Mouse (Mus musculus) cerebellum, adult 2 months (tissue): ENCODE data around the gene Adamts2. TPM values are rescaled to one million over a fixed set of nuclear protein-coding genes. Genes with fewer than 3 reads are reported as not detected.
A peak's percentile ranks its signal among the peaks of the same experiment; 100 is the strongest.

Experiments used
- DNase-seq, 2 experiments: peaks; one replicate each; pipeline ENCODE4 v3.0.0; 2021
- H3K27ac ChIP-seq: fragments of 200-500 bp; 2 replicates; pipeline ENCODE4 v1.5.1; 2012; ENCODE audit warnings: low read length, control low read depth, inconsistent platforms; ENCODE audit not compliant: insufficient read depth
- H3K27me3 ChIP-seq: fragments of 200-500 bp; 2 replicates; pipeline ENCODE4 v1.6.1; 2012; ENCODE audit warnings: inconsistent platforms, mild to moderate bottlenecking, low read length, moderate library complexity; ENCODE audit not compliant: control insufficient read depth, insufficient read depth
- H3K4me1 ChIP-seq: fragments of 200-500 bp; 2 replicates; pipeline ENCODE4 v1.6.1; 2011; ENCODE audit warnings: low read length; ENCODE audit not compliant: control insufficient read depth, insufficient read depth
- H3K4me3 ChIP-seq: fragments of 200-500 bp; replicated peaks from 2 replicates; pipeline ENCODE3; 2011; ENCODE audit warnings: mild to moderate bottlenecking, low read depth, low read length, control low read depth; ENCODE audit not compliant: insufficient read depth
- CTCF ChIP-seq: fragments of 200-500 bp; IDR thresholded peaks from 2 replicates; pipeline ENCODE4 v1.5.1; 2011; ENCODE audit warnings: low read depth, mild to moderate bottlenecking, control low read depth, low read length, moderate library complexity, borderline replicate concordance; ENCODE audit not compliant: insufficient read depth
- POLR2A ChIP-seq: fragments of 200-500 bp; IDR thresholded peaks from 2 replicates; pipeline ENCODE4 v1.6.1; 2011; ENCODE audit warnings: low read length, control low read depth, borderline replicate concordance; ENCODE audit not compliant: insufficient read depth
- WGBS: fragments of 180-500 bp; shearing (Covaris S2); methylation state at CpG from one replicate; pipeline ENCODE4 v1.1.7; 2018; 5-methylcytosine and 5-hydroxymethylcytosine counted together
- polyA plus RNA-seq: library from polyadenylated mRNA; depleted of rRNA; stranded (reverse); fragments of >200 nt; gene quantifications from 2 replicates; pipeline ENCODE4 v1.2.3, GENCODE M21; 2012

Gene Adamts2
- polyA plus RNA-seq, 1 experiment: 21.1 TPM

- TF ChIP-seq POLR2A: no peak
- no peak for TF ChIP-seq CTCF
- WGBS: 68% methylated on average over 6 of the region's 6 CpGs
- Histone ChIP-seq H3K27me3 (no peaks in the 10 kb centered on the region), H3K27ac (no peak overlapping the region), H3K4me1 (no peaks in the 10 kb centered on the region), H3K4me3 (no peak overlapping the region)
- DNase-seq: no peak
These were observed 118.5 kb downstream of the Adamts2 start for GRCm38 (mm10) chr11:50720421-50720820.

GRCm38 (mm10) chr11:50720856-50721550 lies 119.1 kb downstream of the Adamts2 start:
- no peaks in the 10 kb centered on the region for H3K4me1 ChIP-seq
- no peak overlapping the region for H3K4me3 ChIP-seq
- H3K27me3 ChIP-seq: no peaks in the 10 kb centered on the region
- TF ChIP-seq CTCF (0 out of 2 replicates have a peak, but pooled peaks have one; percentile 8), POLR2A (no peak)
- H3K27ac ChIP-seq: no peak overlapping the region
- no peak for DNase-seq
- 39% methylated on average over 12 of the region's 12 CpGs for WGBS

- TF ChIP-seq POLR2A (no peak), CTCF (no peak)
- H3K4me1 ChIP-seq: no peaks in the 10 kb centered on the region
- WGBS: 73% methylated on average over 4 of the region's 4 CpGs
- no peak overlapping the region for H3K27ac ChIP-seq
- no peaks in the 10 kb centered on the region for H3K27me3 ChIP-seq
- H3K4me3 ChIP-seq: no peak overlapping the region
- DNase-seq: no peak
These were observed 123.7 kb downstream of the Adamts2 start for GRCm38 (mm10) chr11:50725595-50725994.

- no peak for DNase-seq
- H3K4me1 ChIP-seq: no peaks in the 10 kb centered on the region
- 81% methylated on average over 5 of the region's 5 CpGs for WGBS
- H3K27me3 ChIP-seq: no peaks in the 10 kb centered on the region
- TF ChIP-seq CTCF: no peak
- TF ChIP-seq POLR2A: no peak
- H3K4me3 ChIP-seq: no peak overlapping the region
- no peak overlapping the region for H3K27ac ChIP-seq
These were observed 124.2 kb downstream of the Adamts2 start for GRCm38 (mm10) chr11:50726035-50726434.

- Histone ChIP-seq H3K27me3 (no peaks in the 10 kb centered on the region), H3K27ac (no peak overlapping the region), H3K4me1 (no peaks in the 10 kb centered on the region), H3K4me3 (no peak overlapping the region)
- TF ChIP-seq POLR2A (no peak), CTCF (no peak)
- DNase-seq: no peak
- 49% methylated on average over 3 of the region's 3 CpGs for WGBS
These were observed 131.3 kb downstream of the Adamts2 start for GRCm38 (mm10) chr11:50733146-50733545.

- 20% methylated on average over 4 of the region's 4 CpGs for WGBS
- H3K4me3 ChIP-seq: no peak overlapping the region
- TF ChIP-seq POLR2A (no peak), CTCF (peak; percentile 53)
- no peaks in the 10 kb centered on the region for H3K27me3 ChIP-seq
- H3K4me1 ChIP-seq: no peaks in the 10 kb centered on the region
- DNase-seq: peak; percentile 19 to 29
- H3K27ac ChIP-seq: no peak overlapping the region
These were observed 132.2 kb downstream of the Adamts2 start for GRCm38 (mm10) chr11:50734129-50734528.

GRCm38 (mm10) chr11:50736548-50736947 lies 134.7 kb downstream of the Adamts2 start:
- Histone ChIP-seq H3K4me1 (no peaks in the 10 kb centered on the region), H3K27me3 (no peaks in the 10 kb centered on the region), H3K4me3 (no peak overlapping the region), H3K27ac (no peak overlapping the region)
- DNase-seq: no peak
- WGBS: 100% methylated on average over 1 of the region's 1 CpGs
- TF ChIP-seq CTCF: no peak
- no peak for TF ChIP-seq POLR2A

GRCm38 (mm10) chr11:50738436-50738835 lies 136.6 kb downstream of the Adamts2 start:
- Histone ChIP-seq H3K27me3 (no peaks in the 10 kb centered on the region), H3K27ac (no peak overlapping the region), H3K4me1 (no peaks in the 10 kb centered on the region), H3K4me3 (no peak overlapping the region)
- no peak for DNase-seq
- no peak for TF ChIP-seq CTCF
- no peak for TF ChIP-seq POLR2A
- 100% methylated on average over 1 of the region's 1 CpGs for WGBS
